Mouse (Mus musculus) intestine, embryonic 15.5 days (tissue): Measurements from ENCODE around the gene Gm28053. TPM values are rescaled to one million over a fixed set of nuclear protein-coding genes. Genes with fewer than 3 reads are reported as not detected.
A peak's percentile ranks its signal among the peaks of the same experiment; 100 is the strongest.

Source experiments
- ATAC-seq: fragments of 200-750 bp; cut with Nextera tagmentation; 2 replicates; pipeline ENCODE4 v1.8.0; 2017; ENCODE audit warnings: moderate TSS enrichment, moderate library complexity
- H3K27ac ChIP-seq: fragments of 300-500 bp; sonication (generic); 2 replicates; pipeline ENCODE4 v1.5.1; 2015; ENCODE audit warnings: mild to moderate bottlenecking, inconsistent platforms
- H3K27me3 ChIP-seq: fragments of 300-500 bp; sonication (generic); replicated peaks from 2 replicates; pipeline ENCODE4 v1.6.1; 2015; ENCODE audit warnings: inconsistent platforms
- H3K36me3 ChIP-seq: fragments of 300-500 bp; sonication (generic); 2 replicates; pipeline ENCODE4 v1.6.1; 2015; ENCODE audit warnings: inconsistent platforms
- H3K4me1 ChIP-seq: fragments of 300-500 bp; sonication (generic); replicated peaks from 2 replicates; pipeline ENCODE4 v1.6.1; 2015; ENCODE audit warnings: inconsistent platforms
- H3K4me2 ChIP-seq: fragments of 300-500 bp; sonication (generic); replicated peaks from 2 replicates; pipeline ENCODE4 v1.6.1; 2015; ENCODE audit warnings: mild to moderate bottlenecking, inconsistent platforms
- H3K4me3 ChIP-seq: fragments of 300-500 bp; sonication (generic); replicated peaks from 2 replicates; pipeline ENCODE4 v1.5.1; 2015; ENCODE audit warnings: inconsistent platforms
- H3K9ac ChIP-seq: fragments of 300-500 bp; sonication (generic); 2 replicates; pipeline ENCODE4 v1.6.1; 2015; ENCODE audit warnings: inconsistent platforms
- H3K9me3 ChIP-seq: fragments of 300-500 bp; sonication (generic); 2 replicates; pipeline ENCODE4 v1.6.1; 2016; ENCODE audit warnings: inconsistent platforms
- WGBS: fragments of 180-500 bp; shearing (Covaris S2); methylation state at CpG from one replicate; pipeline ENCODE4 v1.1.7; 2015; 5-methylcytosine and 5-hydroxymethylcytosine counted together
- polyA plus RNA-seq: library from polyadenylated mRNA; unstranded; fragments of >200 nt; fragmentation: Nextera tagmentation; extraction: Ambion mirVana; gene quantifications from 2 replicates; pipeline ENCODE4 v1.2.1, GENCODE M21; 2015

Gene Gm28053
- polyA plus RNA-seq, 1 experiment from 2014 or later = 5.7 TPM

- H3K27me3 ChIP-seq = no peaks in the 10 kb centered on the region
- no peaks in the 10 kb centered on the region for H3K9me3 ChIP-seq
- H3K9ac ChIP-seq = no peak overlapping the region
- no peak overlapping the region for H3K4me3 ChIP-seq
- WGBS = 92% methylated on average over 1 of the region's 1 CpGs
- H3K4me2 ChIP-seq = no peak overlapping the region
- ATAC-seq = no peak
- no peak overlapping the region for H3K27ac ChIP-seq
- H3K36me3 ChIP-seq = no peaks in the 10 kb centered on the region
- H3K4me1 ChIP-seq = no peaks in the 10 kb centered on the region
Measured at GRCm38 (mm10) chr6:48733660-48734059, 15.3 kb downstream of the Gm28053 start.

GRCm38 (mm10) chr6:48737053-48737452 is 18.6 kb downstream of the Gm28053 start:
- ATAC-seq = no peak
- Histone ChIP-seq H3K4me1 (peaks cover 4% of the 10 kb centered on the region; the same call in 1 of the 2 replicates), H3K9ac (no peak overlapping the region), H3K9me3 (no peaks in the 10 kb centered on the region), H3K4me3 (no peak overlapping the region), H3K27ac (no peak overlapping the region), H3K36me3 (no peaks in the 10 kb centered on the region), H3K4me2 (no peak overlapping the region), H3K27me3 (peaks cover under 1% of the 10 kb centered on the region; the same call in 1 of the 2 replicates)
- WGBS = 81% methylated on average over 2 of the region's 2 CpGs

- ATAC-seq = no peak
- WGBS = 88% methylated on average over 5 of the region's 5 CpGs
Measured at GRCm38 (mm10) chr6:48737688-48738087, 19.3 kb downstream of the Gm28053 start.

GRCm38 (mm10) chr6:48738961-48739779 is 20.8 kb downstream of the Gm28053 start, which contains the start of gene Gimap1:
Gimap1 (plus strand) TSS chr6:48739054.
- H3K4me2 ChIP-seq = peak within 1 kb of the TSS; percentile 89
- ATAC-seq = no peak
- H3K9me3 ChIP-seq = no peaks in the 10 kb centered on the region
- H3K27ac ChIP-seq = peak within 1 kb of the TSS; percentile 54; the same call in 1 of the 2 replicates
- H3K4me3 ChIP-seq = peak within 1 kb of the TSS; percentile 34
- peak within 1 kb of the TSS; percentile 20; the same call in 1 of the 2 replicates for H3K9ac ChIP-seq
- H3K4me1 ChIP-seq = peaks cover 16% of the 10 kb centered on the region
- H3K36me3 ChIP-seq = no peaks in the 10 kb centered on the region
- 65% methylated on average over 15 of the region's 15 CpGs for WGBS
- peaks cover 10% of the 10 kb centered on the region for H3K27me3 ChIP-seq

More at GRCm38 (mm10) chr6:48737688-48738087, 19.3 kb downstream of the Gm28053 start:
- Histone ChIP-seq H3K9ac (no peak overlapping the region), H3K27me3 (peaks cover 7% of the 10 kb centered on the region), H3K9me3 (no peaks in the 10 kb centered on the region), H3K4me3 (no peak overlapping the region), H3K4me1 (peaks cover 9% of the 10 kb centered on the region; the same call in 1 of the 2 replicates), H3K27ac (no peak overlapping the region), H3K4me2 (no peak overlapping the region), H3K36me3 (no peaks in the 10 kb centered on the region)

- Histone ChIP-seq H3K4me3 (peak overlapping the region; percentile 15; the same call in 1 of the 2 replicates), H3K9ac (no peak overlapping the region), H3K9me3 (no peaks in the 10 kb centered on the region), H3K4me2 (peak overlapping the region; percentile 89), H3K4me1 (peaks cover 16% of the 10 kb centered on the region), H3K27me3 (peaks cover 10% of the 10 kb centered on the region), H3K36me3 (no peaks in the 10 kb centered on the region), H3K27ac (no peak overlapping the region)
- no peak for ATAC-seq
- WGBS = 81% methylated on average over 3 of the region's 3 CpGs
Measured at GRCm38 (mm10) chr6:48739780-48740055, 21.3 kb downstream of the Gm28053 start.

- Histone ChIP-seq H3K4me3 (peak overlapping the region; percentile 15), H3K27ac (peak overlapping the region; percentile 89), H3K27me3 (peaks cover 10% of the 10 kb centered on the region), H3K36me3 (no peaks in the 10 kb centered on the region), H3K9ac (no peak overlapping the region), H3K9me3 (no peaks in the 10 kb centered on the region), H3K4me2 (peak overlapping the region; percentile 89), H3K4me1 (peaks cover 16% of the 10 kb centered on the region)
- 50% methylated on average over 3 of the region's 3 CpGs for WGBS
- ATAC-seq = no peak
Measured at GRCm38 (mm10) chr6:48740501-48741169, 22.2 kb downstream of the Gm28053 start.

- no peaks in the 10 kb centered on the region for H3K9me3 ChIP-seq
- peak; percentile 79 for ATAC-seq
- peak overlapping the region; percentile 89 for H3K4me2 ChIP-seq
- peaks cover 16% of the 10 kb centered on the region for H3K4me1 ChIP-seq
- peak overlapping the region; percentile 89 for H3K27ac ChIP-seq
- H3K4me3 ChIP-seq = 0 out of 2 replicates have a peak overlapping the region, but pooled peaks have one; percentile 6
- H3K27me3 ChIP-seq = peaks cover 10% of the 10 kb centered on the region
- no peaks in the 10 kb centered on the region for H3K36me3 ChIP-seq
- WGBS = 22% methylated on average over 3 of the region's 3 CpGs
- H3K9ac ChIP-seq = no peak overlapping the region
Measured at GRCm38 (mm10) chr6:48741273-48741672, 22.9 kb downstream of the Gm28053 start.

- 8% methylated on average over 9 of the region's 9 CpGs for WGBS
- peak; percentile 71 for ATAC-seq
Measured at GRCm38 (mm10) chr6:48741711-48742206, 23.4 kb downstream of the Gm28053 start.

GRCm38 (mm10) chr6:48742422-48743351 is 24.3 kb downstream of the Gm28053 start:
- Histone ChIP-seq H3K4me3 (peak overlapping the region; percentile 50), H3K9me3 (no peaks in the 10 kb centered on the region), H3K27ac (peak overlapping the region; percentile 89), H3K36me3 (no peaks in the 10 kb centered on the region), H3K4me2 (peak overlapping the region; percentile 89), H3K27me3 (peaks cover 10% of the 10 kb centered on the region), H3K4me1 (peaks cover 19% of the 10 kb centered on the region), H3K9ac (peak overlapping the region; percentile 54)
- peak; percentile 73 for ATAC-seq
- WGBS = 4% methylated on average over 52 of the region's 52 CpGs

More at GRCm38 (mm10) chr6:48741711-48742206, 23.4 kb downstream of the Gm28053 start:
- Histone ChIP-seq H3K27me3 (peaks cover 10% of the 10 kb centered on the region), H3K4me3 (peak overlapping the region; percentile 50), H3K4me1 (peaks cover 16% of the 10 kb centered on the region), H3K36me3 (no peaks in the 10 kb centered on the region), H3K9ac (no peak overlapping the region), H3K4me2 (peak overlapping the region; percentile 89), H3K27ac (peak overlapping the region; percentile 89), H3K9me3 (no peaks in the 10 kb centered on the region)

GRCm38 (mm10) chr6:48745490-48745889 is 27.1 kb downstream of the Gm28053 start:
- Histone ChIP-seq H3K27ac (0 out of 2 replicates have a peak overlapping the region, but pooled peaks have one; percentile 44), H3K9ac (no peak overlapping the region), H3K27me3 (peaks cover 10% of the 10 kb centered on the region), H3K36me3 (no peaks in the 10 kb centered on the region), H3K9me3 (no peaks in the 10 kb centered on the region), H3K4me3 (no peak overlapping the region), H3K4me1 (peaks cover 19% of the 10 kb centered on the region), H3K4me2 (0 out of 2 replicates have a peak overlapping the region, but pooled peaks have one; percentile 3)
- ATAC-seq = no peak
- WGBS = 52% methylated on average over 2 of the region's 2 CpGs
